Mouse (Mus musculus): ENCODE data around the gene Lgr4.

Gene Lgr4

DNA sequence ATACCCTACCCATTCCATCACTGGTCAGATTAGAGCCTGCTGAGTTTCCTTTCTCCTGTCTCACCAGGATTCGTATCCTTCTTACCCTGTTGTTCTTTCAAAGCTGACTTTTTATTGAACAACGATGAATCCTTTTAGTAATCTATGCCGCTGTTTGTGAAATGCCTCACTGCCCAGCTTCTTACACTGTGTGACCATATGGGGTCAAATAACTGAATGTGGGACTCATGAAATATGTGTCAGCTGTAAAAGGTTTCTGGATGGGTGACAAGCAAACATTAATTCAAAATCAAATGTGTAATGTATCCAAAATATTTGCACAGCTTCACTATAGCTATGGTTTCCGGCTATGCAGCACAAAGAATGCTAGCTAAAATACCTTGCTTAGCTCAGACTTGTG is 28.1 kb downstream of the Lgr4 start:
- in situ Hi-C loops (cut with MseI, MboI), result no loop called here

- in situ Hi-C loops (cut with MseI, MboI), result no loop called here
Observed at GRCm38 (mm10) chr2:109946426-109946825, 29.0 kb downstream of the Lgr4 start.

DNA sequence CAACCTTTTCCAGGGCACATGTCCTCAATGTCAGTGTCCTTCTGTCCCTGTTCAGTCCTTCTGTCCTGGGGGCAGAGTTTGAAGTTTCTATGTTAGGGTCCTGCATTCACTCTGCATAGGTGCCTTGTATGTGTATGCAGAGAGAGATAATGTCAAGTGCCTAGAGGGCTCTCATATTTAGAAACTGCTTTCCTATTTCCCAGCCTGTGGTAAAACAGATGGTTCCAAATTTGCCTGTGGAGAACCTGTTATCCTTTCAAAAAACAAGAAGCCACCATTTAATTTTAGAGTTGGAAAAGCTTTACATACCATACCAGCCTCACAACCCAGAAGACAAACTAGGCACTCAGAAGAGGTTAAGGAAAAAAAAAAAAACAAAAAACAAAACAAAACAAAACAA is 32.1 kb downstream of the Lgr4 start:
- in situ Hi-C loops (cut with MseI, MboI), result no loop called here

DNA sequence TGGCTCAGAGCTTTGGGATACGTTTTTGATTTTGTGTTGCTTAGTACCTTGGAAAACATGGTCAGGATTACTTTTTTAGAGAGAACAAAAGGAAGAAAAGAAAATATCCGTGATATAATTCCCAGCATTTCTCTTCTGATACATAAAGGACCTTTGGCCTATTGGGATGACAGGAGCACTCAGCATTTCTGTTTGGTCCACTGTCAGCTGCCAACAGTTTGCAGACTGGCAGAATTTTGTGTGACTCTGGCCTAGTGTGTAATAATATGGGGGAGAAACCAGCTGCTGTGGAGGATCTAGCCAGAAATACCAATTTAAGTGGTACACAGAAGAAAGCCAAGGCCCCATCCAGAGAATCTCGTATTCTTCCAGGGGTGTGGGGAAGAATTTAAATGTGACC is 32.9 kb downstream of the Lgr4 start:
- in situ Hi-C loops (cut with MseI, MboI), result no loop called here

DNA sequence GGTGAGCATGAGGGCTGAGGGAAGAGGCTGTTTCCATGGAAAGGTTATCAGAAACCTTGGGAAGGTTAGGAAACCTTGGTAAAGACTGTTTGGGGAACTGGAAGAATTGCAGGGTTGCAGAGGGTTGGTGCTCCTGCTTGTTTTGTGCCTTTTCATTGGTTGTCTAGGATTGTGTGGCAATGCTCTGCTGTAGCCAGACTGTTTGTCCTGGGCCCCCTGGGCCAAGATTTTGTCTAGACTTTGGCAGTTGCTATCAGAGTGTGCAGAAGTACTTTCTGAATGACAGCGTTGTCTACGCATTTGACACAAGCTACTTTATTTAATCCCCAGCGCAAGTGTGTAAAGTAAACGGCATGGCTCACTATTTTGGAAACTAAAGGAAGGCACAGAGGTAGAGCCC is 33.6 kb downstream of the Lgr4 start:
- in situ Hi-C loops (cut with MseI, MboI), result no loop called here

DNA sequence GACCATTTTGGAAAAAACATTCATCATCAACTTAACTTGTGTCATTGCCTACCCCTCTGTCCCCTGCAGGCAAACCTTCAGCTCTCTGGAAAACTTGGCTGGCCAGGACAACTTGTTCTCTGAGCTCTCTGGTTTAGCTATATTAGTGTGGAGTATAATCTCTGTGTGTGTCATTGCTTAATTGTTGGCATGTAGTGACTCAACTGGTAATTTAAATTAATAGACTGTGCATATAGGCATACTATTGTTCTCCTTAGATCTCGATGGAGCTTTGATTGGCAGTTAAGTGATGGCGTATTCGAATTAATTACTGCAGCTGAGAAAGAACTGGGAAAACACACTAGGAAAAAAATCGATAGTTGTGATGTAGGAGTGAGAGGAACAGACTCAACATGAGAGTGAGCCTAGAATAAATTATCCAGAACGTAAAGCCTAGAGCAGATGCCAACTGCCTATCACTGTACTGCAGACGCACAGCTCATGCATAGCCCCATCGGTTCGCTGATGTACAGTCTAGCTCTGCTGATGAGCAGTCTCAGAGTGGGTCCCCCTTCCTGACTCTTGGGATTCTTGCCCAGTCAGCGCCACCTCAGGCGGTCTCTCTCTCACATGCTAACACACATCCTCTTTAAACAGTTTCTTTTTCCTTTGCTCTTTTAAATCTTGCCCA is 35.7 kb downstream of the Lgr4 start:
- in situ Hi-C loops (cut with MseI, MboI), result no loop called here

DNA sequence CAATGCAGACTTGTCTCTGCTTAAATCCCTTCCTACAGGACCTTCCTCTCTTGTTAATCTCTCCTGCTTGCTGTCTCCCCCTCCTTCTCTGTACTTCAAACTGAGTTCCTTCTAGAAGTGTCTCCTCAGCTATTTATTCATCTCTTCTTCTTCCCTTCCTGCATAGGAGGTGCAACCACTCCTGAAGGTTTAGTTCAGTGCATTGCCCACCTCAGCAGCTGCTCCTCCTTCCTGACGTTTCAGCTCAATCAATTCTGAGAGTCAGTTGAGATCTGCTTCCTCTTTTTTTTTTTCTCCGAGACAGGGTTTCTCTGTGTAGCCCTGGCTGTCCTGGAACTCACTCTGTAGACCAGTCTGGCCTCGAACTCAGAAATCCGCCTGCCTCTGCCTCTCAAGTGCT is 36.4 kb downstream of the Lgr4 start:
- in situ Hi-C loops (cut with MseI, MboI), result no loop called here

GRCm38 (mm10) chr2:109955060-109955459 is 37.6 kb downstream of the Lgr4 start:
- in situ Hi-C loops (cut with MseI, MboI), result no loop called here

DNA sequence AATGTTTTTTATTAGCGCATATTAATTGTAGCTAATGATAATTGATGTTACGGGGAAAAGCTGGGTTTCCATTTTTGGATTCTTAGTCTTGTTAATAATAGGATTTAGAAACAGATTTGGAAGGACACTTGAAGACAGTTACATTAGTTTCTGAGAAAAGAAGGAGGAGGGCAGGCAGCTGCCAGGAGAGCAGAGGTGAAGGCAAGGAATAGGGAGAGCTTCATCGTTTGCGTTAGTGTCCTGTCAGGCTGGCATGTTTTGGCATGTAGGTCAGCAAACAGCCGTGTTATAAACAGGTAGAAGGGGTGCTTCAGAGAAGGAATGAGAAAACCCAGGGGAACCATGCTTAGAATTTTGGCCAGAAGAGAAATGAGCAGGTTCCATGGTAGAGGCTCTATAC is 38.5 kb downstream of the Lgr4 start:
- in situ Hi-C loops (cut with MseI, MboI), result no loop called here

- in situ Hi-C loops (cut with MseI, MboI), result no loop called here
Observed at GRCm38 (mm10) chr2:109956785-109957184, 39.3 kb downstream of the Lgr4 start.

DNA sequence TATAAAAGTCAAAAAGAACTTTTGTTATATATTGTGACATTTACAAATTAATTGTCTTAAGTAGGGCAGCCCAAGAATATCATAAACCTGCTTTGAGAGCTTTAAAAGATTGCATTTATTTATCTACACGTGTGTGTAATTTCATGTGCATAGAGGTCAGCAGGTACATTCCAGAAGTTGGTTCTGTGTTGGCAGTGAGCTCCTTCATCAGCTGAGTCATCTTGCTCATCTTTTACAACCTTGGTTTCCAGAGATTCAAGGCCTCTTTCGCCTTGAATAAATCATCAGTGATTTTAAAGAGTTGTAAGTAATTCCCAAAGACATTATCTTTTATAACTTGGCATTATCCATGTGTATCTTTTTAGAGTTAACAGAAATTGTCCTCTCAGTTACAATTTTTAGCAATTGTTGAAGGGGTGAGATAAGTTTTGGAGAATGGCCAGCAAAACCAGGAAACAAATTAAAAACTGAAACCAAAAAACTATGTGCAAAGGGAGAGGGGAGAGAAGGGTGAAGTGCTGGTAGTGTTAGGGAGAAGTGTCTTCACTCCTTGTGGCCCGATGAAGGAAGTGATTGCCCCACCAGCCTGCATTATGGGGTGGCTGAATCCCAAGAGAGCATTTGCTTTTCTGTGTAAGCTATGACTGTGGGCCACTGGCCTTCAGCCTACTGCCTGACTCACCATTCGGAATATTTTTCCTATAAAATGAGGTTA is 41.4 kb downstream of the Lgr4 start:
- in situ Hi-C loops (cut with MseI, MboI), result no loop called here

GRCm38 (mm10) chr2:109959407-109960075 is 42.1 kb downstream of the Lgr4 start:
- in situ Hi-C loops (cut with MseI, MboI), result no loop called here

- in situ Hi-C loops (cut with MseI, MboI), result no loop called here
Observed at GRCm38 (mm10) chr2:109960246-109960645, 42.8 kb downstream of the Lgr4 start.

GRCm38 (mm10) chr2:109961174-109961573 is 43.7 kb downstream of the Lgr4 start:
- in situ Hi-C loops (cut with MseI, MboI), result no loop called here

DNA sequence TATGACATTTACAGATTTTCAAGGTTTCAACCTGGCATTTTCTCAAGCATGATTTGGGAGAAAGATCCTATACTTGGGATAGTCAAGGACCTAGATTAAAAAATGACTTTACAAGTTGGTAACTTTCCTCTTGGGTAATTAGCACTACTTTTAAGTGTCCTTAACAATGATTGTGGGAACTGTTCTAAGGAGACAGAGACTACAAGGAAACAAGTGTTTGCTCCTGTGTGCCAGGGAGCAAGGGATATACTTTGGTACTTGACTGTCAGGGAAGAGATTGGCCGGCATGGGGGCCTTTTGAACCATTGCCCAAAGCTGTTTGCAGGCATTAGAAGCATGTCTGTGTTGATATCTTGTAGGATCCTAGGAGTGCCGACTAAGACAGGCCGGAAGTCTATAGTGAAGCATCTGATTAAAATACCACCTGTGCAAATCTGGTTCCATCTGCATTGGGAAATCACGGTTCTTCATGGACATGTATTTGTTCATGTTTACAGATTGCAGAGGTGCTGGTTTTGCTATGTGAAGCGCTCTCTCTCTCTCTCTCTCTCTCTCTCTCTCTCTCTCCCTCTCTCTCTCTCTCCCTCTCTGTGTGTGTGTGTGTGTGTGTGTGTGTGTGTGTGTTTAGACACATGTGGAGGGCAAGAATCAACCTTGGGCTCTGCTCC is 46.3 kb downstream of the Lgr4 start:
- in situ Hi-C loops (cut with MseI, MboI), result no loop called here

GRCm38 (mm10) chr2:109965753-109966420 is 48.4 kb downstream of the Lgr4 start:
- in situ Hi-C loops (cut with MseI, MboI), result no loop called here

DNA sequence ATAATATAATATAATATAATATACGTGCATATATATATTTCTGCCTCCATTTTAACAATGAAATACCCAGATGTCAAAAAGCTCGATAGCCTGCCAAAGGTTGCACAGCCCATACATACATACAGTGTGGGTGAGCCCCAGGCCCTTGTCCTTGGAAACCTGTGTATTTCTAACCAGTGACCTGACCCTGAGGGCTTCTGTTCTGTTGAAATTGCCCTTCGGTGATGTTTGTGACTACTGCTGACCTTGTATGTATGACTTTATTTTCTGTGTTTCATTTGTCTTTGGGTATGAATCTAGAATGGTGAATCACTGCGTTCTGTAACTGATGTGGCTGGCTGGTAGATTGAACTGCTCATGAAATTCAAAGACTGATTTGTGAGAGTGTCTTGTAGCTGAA is 49.4 kb downstream of the Lgr4 start:
- in situ Hi-C loops (cut with MseI, MboI), result no loop called here

- in situ Hi-C loops (cut with MseI, MboI), result no loop called here
Observed at GRCm38 (mm10) chr2:109969381-109969780, 51.9 kb downstream of the Lgr4 start.

GRCm38 (mm10) chr2:109969926-109970532 is 52.6 kb downstream of the Lgr4 start:
- in situ Hi-C loops (cut with MseI, MboI), result no loop called here

GRCm38 (mm10) chr2:109970744-109971410 is 53.4 kb downstream of the Lgr4 start:
- in situ Hi-C loops (cut with MseI, MboI), result no loop called here

DNA sequence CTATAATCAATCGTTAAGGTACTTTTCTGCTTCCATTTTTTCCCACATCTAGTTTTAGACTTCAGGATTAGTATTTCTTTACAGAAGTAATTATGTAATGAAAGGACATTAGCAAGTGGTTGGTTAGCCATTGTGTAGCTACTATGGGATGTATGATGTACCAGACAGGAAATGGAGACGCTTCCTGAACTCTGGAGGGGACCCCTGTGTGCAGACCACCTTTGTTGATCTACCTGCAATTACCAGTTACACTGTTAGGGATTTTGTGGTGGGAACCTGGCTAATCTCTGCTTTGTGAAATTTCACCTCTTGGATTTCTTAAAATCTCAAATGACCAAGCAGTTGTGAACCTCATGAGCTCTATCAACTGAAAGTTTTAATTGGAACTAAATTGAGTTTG is 54.9 kb downstream of the Lgr4 start:
- in situ Hi-C loops (cut with MseI, MboI), result no loop called here
